Mouse (Mus musculus) natural killer cell, adult 2 months (primary cell): ENCODE results near the gene Fam166a.
A peak's percentile ranks its signal among the peaks of the same experiment; 100 is the strongest.

Source experiments
- DNase-seq, 2 experiments: peaks; one replicate each; pipeline ENCODE4 v3.0.0; 2022; ENCODE audit warnings: low spot score in 2 of 2

Gene Fam166a

GRCm38 (mm10) chr2:25185625-25186574, 32.6 kb upstream of the Fam166a start:
- peak; percentile 52 to 55 for DNase-seq

GRCm38 (mm10) chr2:25186575-25186930, 32.0 kb upstream of the Fam166a start:
- DNase-seq, result no peak

- no peak for DNase-seq
Measured at GRCm38 (mm10) chr2:25187841-25188240, 30.7 kb upstream of the Fam166a start.

- DNase-seq, result peak; percentile 78 to 84
Measured at GRCm38 (mm10) chr2:25193330-25193770, 25.2 kb upstream of the Fam166a start.

GRCm38 (mm10) chr2:25194006-25194405, 24.5 kb upstream of the Fam166a start:
- no peak for DNase-seq

- DNase-seq, result peak; percentile 74 to 82
Measured at GRCm38 (mm10) chr2:25194486-25195171, 23.9 kb upstream of the Fam166a start.

- peak; percentile 76 to 87 for DNase-seq
Measured at GRCm38 (mm10) chr2:25195211-25196156, 23.1 kb upstream of the Fam166a start.

- peak; percentile 67 to 88 for DNase-seq
Measured at GRCm38 (mm10) chr2:25196172-25196954, 22.2 kb upstream of the Fam166a start, which contains the start of gene Tor4a. Gene Tor4a, minus strand, starts transcription at chr2:25196886.

- DNase-seq, result no peak
Measured at GRCm38 (mm10) chr2:25197191-25197590, 21.4 kb upstream of the Fam166a start.

- DNase-seq, result no peak
Measured at GRCm38 (mm10) chr2:25197946-25198345, 20.6 kb upstream of the Fam166a start.

- no peak for DNase-seq
Measured at GRCm38 (mm10) chr2:25200631-25201030, 17.9 kb upstream of the Fam166a start.

- no peak for DNase-seq
Measured at GRCm38 (mm10) chr2:25203631-25204214, 14.8 kb upstream of the Fam166a start.

- no peak for DNase-seq
Measured at GRCm38 (mm10) chr2:25207593-25207992, 11.0 kb upstream of the Fam166a start.

- DNase-seq, result no peak
Measured at GRCm38 (mm10) chr2:25210686-25211085, 7.9 kb upstream of the Fam166a start.

GRCm38 (mm10) chr2:25211121-25211670, 7.3 kb upstream of the Fam166a start, which contains the start of gene Nelfb:
Gene Nelfb, minus strand, starts transcription at chr2:25211489.
- peak; percentile 90 to 92 for DNase-seq

GRCm38 (mm10) chr2:25213266-25213865, 5.2 kb upstream of the Fam166a start:
- DNase-seq, result no peak

GRCm38 (mm10) chr2:25214444-25214843, 4.1 kb upstream of the Fam166a start, which contains the start of gene Stpg3:
Gene Stpg3, minus strand, starts transcription at chr2:25214637.
- no peak for DNase-seq

- DNase-seq, result no peak
Measured at GRCm38 (mm10) chr2:25217666-25218065, 879 bp upstream of the Fam166a start.

GRCm38 (mm10) chr2:25221331-25221772, 2.8 kb downstream of the Fam166a start:
- no peak for DNase-seq
